Mouse (Mus musculus) megakaryocyte-erythroid progenitor cell, adult 5 weeks (primary cell): ENCODE results near the gene Phc3. TPM values are rescaled to one million over a fixed set of nuclear protein-coding genes. Genes with fewer than 3 reads are reported as not detected.

ENCODE experiments used
- polyA plus RNA-seq: library from polyadenylated mRNA; stranded (reverse); fragments of >175 nt; gene quantifications from 2 replicates; pipeline ENCODE4 v1.2.3, GENCODE M21; 2012

Gene Phc3
- 3.0 and 3.3 TPM in 2 replicates for polyA plus RNA-seq

DNA sequence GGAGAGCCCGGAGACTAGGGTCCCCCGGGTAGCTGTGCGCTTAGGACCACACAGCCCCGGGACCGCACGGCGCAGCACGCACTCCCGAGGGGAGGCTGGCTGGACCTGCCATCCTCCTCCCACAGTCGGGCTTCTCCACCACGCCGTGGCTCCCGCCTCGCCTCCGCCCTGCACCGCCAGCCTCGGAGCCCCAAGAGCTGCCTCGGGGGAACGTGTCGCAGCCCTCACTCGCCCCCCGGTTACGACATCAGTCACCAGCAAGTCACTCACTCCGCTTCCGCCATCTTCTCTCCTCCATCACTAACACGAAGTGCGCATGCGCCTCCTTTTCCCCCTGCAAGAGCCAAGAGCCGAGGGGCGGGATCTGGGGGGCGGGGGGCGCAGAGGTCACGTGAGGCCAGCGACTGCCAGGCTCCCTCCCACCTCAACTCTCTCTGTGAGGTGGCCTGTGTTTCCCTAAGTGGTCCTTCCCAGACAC is at the start of gene Phc3:
Gene Phc3, minus strand, starts transcription at position 312 of the 478 bp plus-strand sequence.

DNA sequence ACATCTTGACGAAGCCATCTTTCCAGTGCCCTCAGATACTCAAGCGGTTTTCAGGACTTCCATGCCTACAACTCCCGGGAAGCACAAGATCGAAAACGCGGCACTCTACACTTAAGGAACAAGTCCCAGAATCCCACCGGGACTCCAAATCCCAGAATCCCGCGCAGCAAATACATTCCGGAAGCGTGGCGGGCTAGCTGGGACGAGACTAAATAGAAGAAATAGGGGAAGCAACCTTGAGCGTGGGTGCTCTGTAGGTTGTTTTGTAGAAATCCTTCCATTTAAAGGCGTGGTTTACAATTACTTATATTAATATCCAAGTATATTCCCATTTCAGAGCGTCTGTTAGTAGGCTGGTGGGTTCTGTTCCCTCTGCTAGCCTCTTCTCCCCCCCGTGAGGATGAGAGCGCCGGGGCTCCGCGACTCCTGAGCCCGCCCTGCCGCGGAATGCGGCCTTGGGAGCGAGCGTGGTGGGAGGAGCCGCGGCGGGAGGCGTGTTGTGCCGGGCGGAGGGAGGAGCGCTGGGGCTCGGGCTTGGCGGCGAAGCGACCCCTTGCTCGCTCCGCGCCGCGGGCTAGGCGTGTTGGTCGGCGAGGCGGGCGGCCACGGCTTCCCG is 26.2 kb upstream of the Phc3 start, which contains the start of gene Prkci:
Gene Prkci, plus strand, starts transcription at position 465 of the 616 bp plus-strand sequence.

DNA sequence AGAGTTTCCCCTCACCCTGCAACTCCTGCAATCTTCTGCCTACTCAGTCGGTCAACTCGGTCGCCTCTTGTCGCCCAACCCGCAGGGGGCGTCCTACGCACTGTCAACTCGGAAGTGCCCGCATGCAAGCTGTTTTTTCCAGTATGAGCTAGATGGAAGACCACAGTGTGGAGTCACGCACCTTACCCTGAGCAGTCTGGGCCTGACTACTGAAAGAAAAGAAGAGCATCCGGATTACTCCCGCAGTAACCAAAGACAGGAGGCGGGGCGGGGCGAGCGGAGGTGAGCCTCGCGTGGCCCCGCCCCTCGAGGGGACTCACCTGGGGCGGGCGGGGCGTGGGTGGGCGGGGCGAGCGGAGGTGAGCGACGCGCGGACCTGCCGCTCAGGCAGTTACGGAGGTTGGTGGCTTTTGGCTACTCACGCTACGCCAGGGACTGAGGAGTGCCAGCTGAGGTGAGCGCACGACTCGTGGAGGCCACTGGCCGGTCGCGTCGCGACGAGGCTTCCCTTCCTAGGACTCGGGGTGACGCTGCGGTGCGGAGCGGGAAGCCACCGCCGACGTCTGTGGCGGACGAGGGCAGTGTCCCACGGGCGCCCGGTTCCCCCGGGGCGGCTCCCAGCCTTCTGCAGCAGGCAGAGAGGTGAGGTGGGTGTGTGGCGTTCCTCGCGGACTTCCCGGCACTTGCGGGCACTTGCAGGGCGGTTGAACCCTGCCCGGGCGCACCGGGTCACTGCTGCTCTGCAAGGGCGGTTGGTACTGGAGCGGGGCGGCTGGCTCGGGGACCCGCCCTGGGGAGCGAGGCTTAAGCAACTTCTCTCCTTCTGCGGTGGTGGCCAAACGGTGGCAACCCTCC is 113.4 kb downstream of the Phc3 start, which contains the start of gene Gpr160:
Gene Gpr160, plus strand, starts transcription at position 347 of the 855 bp plus-strand sequence.

Other genes starting within 250 kb of the Phc3 start
- not detected in 2 replicates for gene Samd7, start 223.1 kb downstream of the Phc3 start, polyA plus RNA-seq
- 16.4 and 27.7 TPM in 2 replicates for gene Sec62, start 176.5 kb downstream of the Phc3 start, polyA plus RNA-seq
- gene Gpr160, start 113.5 kb downstream of the Phc3 start, polyA plus RNA-seq, result 1.6 and 3.7 TPM in 2 replicates
- gene Prkci, start 26.3 kb upstream of the Phc3 start, polyA plus RNA-seq, result 2.8 and 3.2 TPM in 2 replicates
- 5.3 and 8.8 TPM in 2 replicates for gene Skil, start 125.6 kb upstream of the Phc3 start, polyA plus RNA-seq
- gene Cldn11, start 180.5 kb upstream of the Phc3 start, polyA plus RNA-seq, result 0.04 TPM in 1 of 2 replicates, not detected in the other